Mouse (Mus musculus) intestine, embryonic 16.5 days (tissue): ENCODE data around the gene Galntl6. TPM values are rescaled to one million over a fixed set of nuclear protein-coding genes. Genes with fewer than 3 reads are reported as not detected.
A peak's percentile ranks its signal among the peaks of the same experiment; 100 is the strongest.
"Not testable (repeated sequence)": the region's sequence is repeated elsewhere in the genome, so short reads cannot be mapped to it uniquely, and the experiment has no call there.

Experiments used
- ATAC-seq: fragments of 200-750 bp; cut with Nextera tagmentation; 2 replicates; pipeline ENCODE4 v1.8.0; 2017; ENCODE audit warnings: moderate TSS enrichment, moderate library complexity
- H3K27ac ChIP-seq: fragments of 300-500 bp; sonication (generic); 2 replicates; pipeline ENCODE4 v1.5.1; 2014; ENCODE audit warnings: mild to moderate bottlenecking, low read length
- H3K27me3 ChIP-seq: fragments of 300-500 bp; sonication (generic); replicated peaks from 2 replicates; pipeline ENCODE4 v1.6.1; 2014; ENCODE audit warnings: low read length, control low read depth, mixed read lengths; ENCODE audit not compliant: control insufficient read depth, insufficient read depth
- H3K36me3 ChIP-seq: fragments of 300-500 bp; sonication (generic); 2 replicates; pipeline ENCODE4 v1.6.1; 2014; ENCODE audit warnings: low read length, control low read depth; ENCODE audit not compliant: control insufficient read depth, insufficient read depth
- H3K4me1 ChIP-seq: fragments of 300-500 bp; sonication (generic); 2 replicates; pipeline ENCODE4 v1.6.1; 2014; ENCODE audit warnings: low read length, control low read depth, mixed read lengths; ENCODE audit not compliant: control insufficient read depth, insufficient read depth
- H3K4me2 ChIP-seq: fragments of 300-500 bp; sonication (generic); 2 replicates; pipeline ENCODE4 v1.6.1; 2014; ENCODE audit warnings: low read depth, low read length, control low read depth
- H3K4me3 ChIP-seq: fragments of 300-500 bp; sonication (generic); 2 replicates; pipeline ENCODE4 v1.5.1; 2014; ENCODE audit warnings: mild to moderate bottlenecking, low read length
- H3K9ac ChIP-seq: fragments of 300-500 bp; sonication (generic); 2 replicates; pipeline ENCODE4 v1.6.1; 2014; ENCODE audit warnings: low read depth, low read length
- H3K9me3 ChIP-seq: fragments of 300-500 bp; sonication (generic); 2 replicates; pipeline ENCODE4 v1.6.1; 2016; ENCODE audit warnings: low read length, control low read depth; ENCODE audit not compliant: control insufficient read depth
- WGBS: fragments of 180-500 bp; shearing (Covaris S2); extraction: QIAGEN DNeasy Blood & Tissue Kit; methylation state at CpG from one replicate; pipeline ENCODE4 v1.1.7; 2014; 5-methylcytosine and 5-hydroxymethylcytosine counted together
- polyA plus RNA-seq: library from polyadenylated mRNA; unstranded; fragments of >200 nt; fragmentation: Nextera tagmentation; extraction: Ambion mirVana; gene quantifications from 2 replicates; pipeline ENCODE4 v1.2.1, GENCODE M21; 2015

The Galntl6 gene
- polyA plus RNA-seq, 1 experiment from 2014 or later, result 0.56 TPM

DNA sequence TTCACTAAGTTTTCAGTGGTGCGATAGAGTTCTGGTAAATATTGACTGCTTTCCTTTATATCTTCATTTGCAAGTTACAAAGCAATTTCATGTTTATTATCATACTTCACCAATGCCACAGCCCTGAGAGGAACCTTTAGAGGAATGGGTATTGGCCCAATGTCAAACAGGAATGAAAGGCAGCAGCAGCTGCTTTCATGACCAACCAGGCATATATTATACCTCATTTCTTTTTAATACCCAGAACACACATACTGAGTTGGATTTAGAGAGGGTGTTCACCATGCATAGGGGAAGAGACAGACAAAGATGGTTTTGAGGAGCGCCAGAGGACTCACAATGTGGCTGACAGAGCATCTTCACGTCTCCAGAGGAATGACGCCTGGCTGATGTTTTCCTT lies 1147.2 kb downstream of the Galntl6 start:
- WGBS, result 85% methylated on average over 4 of the region's 4 CpGs
- no peak overlapping the region for H3K4me3 ChIP-seq
- no peak overlapping the region for H3K27ac ChIP-seq
- H3K27me3 ChIP-seq, result no peaks in the 10 kb centered on the region
- no peak overlapping the region for H3K9ac ChIP-seq
- ATAC-seq, result no peak
- H3K4me2 ChIP-seq, result no peak overlapping the region
- no peaks in the 10 kb centered on the region for H3K9me3 ChIP-seq
- H3K36me3 ChIP-seq, result no peaks in the 10 kb centered on the region
- peaks cover 3% of the 10 kb centered on the region; the same call in 1 of the 2 replicates for H3K4me1 ChIP-seq

DNA sequence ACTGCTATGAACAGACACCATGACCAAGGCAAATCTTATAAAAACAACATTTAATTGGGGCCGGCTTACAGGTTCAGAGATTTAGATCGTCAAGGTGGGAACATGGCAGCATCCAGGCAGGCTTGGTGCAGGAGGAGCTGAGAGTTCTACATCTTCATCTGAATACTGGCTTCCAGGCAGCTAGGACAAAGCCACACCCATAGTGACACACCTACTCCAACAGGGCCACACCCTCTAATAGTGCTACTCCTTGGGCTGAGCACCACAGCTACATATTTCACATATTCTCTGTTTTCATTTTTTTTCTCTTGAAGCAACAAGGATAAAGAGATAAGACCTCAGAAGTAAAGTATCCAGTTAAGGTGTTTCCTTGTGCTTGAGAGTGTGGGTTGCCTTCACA lies 1149.8 kb downstream of the Galntl6 start:
- H3K9me3 ChIP-seq, H3K4me2 ChIP-seq, H3K36me3 ChIP-seq, ATAC-seq, H3K9ac ChIP-seq, H3K27ac ChIP-seq, H3K27me3 ChIP-seq, H3K4me3 ChIP-seq, H3K4me1 ChIP-seq: not testable (repeated sequence)
- 81% methylated on average over 2 of the region's 2 CpGs for WGBS

DNA sequence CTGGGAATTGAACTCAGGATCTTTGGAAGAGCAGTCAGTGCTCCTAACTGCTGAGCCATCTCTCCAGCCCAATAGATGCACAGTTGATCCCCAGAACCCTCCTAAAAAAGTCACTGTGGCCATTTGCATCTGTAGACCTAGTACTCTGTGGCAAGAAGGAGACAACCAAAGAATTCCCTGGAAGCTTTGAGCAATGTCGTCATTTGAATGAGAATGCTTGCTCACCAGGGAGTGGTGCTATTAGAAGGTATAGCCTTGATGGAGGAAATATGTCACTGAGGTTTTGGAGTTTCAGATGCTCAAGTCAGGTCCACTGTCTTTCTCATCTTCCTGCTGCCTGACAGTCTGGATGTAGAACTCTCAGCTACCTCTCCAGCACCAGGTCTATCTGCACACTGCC lies 1151.5 kb downstream of the Galntl6 start:
- Histone ChIP-seq H3K36me3 (no peaks in the 10 kb centered on the region), H3K27me3 (no peaks in the 10 kb centered on the region), H3K9me3 (no peaks in the 10 kb centered on the region), H3K4me3 (no peak overlapping the region), H3K4me2 (no peak overlapping the region), H3K4me1 (no peaks in the 10 kb centered on the region), H3K9ac (no peak overlapping the region), H3K27ac (no peak overlapping the region)
- ATAC-seq, result no peak
- WGBS, result 76% methylated on average over 1 of the region's 1 CpGs

DNA sequence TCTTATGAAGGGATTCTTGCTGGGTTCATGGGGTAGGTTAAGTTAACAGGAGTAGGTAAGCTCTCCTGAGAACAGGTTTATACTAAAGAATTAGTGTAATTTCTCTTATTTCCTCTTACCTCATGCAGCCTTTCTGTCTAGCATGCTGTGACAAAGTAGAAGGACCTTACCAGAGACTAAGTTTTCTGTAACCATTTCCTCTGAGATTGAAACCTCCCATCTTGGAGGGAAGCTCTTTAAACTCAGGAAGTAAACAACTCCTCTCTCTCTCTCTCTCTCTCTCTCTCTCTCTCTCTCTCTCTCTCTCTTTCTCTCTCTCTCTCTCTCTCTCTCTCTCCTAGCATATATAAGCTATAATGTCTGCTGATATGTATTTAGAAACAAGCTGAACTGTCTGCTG lies 1153.6 kb downstream of the Galntl6 start:
- no peak for ATAC-seq
- Histone ChIP-seq H3K4me1 (no peaks in the 10 kb centered on the region), H3K9ac (no peak overlapping the region), H3K27me3 (no peaks in the 10 kb centered on the region), H3K27ac (no peak overlapping the region), H3K9me3 (no peaks in the 10 kb centered on the region), H3K36me3 (no peaks in the 10 kb centered on the region), H3K4me2 (no peak overlapping the region), H3K4me3 (no peak overlapping the region)

DNA sequence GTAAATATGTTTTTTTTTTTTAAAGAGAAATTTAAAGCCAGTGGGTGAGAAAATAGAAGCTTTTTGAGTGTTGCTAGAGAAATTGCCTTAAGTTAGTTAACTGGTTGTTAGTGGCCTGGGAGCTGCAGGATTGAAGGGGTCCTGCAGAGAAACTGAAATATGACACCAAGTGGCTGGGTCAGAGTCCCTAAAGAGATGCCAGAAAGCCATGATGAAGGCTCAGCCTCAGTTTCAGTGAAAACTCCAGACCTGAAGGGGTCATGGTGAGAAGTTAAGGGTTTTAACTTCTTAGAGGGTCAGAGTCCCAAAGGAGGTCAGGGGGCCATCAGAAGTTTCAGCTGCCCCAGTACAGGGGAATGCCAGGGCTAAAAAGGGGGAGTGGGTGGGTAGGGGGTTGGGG lies 1155.0 kb downstream of the Galntl6 start:
- Histone ChIP-seq H3K27me3 (no peaks in the 10 kb centered on the region), H3K36me3 (no peaks in the 10 kb centered on the region), H3K4me1 (no peaks in the 10 kb centered on the region), H3K4me2 (no peak overlapping the region), H3K9me3 (no peaks in the 10 kb centered on the region), H3K9ac (no peak overlapping the region), H3K27ac (no peak overlapping the region), H3K4me3 (no peak overlapping the region)
- ATAC-seq, result no peak

DNA sequence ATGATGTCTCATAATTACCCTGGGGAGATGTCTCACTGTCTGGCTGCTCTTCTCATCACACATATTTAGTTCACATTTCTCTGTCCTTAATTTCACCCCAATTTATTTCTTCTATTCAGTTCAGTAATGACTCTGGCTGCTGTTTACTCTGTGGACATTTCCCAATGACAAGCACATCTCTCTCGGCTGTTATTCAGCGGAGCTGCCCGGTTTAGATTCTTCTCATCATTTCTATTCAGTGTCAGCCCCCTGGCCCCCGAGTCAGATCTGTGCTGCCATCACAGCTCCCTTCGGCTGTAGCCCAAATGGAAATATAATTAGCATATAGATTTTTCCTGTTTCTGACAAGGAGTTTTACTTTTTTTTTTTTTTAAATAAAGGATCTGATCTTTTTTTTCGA lies 1158.4 kb downstream of the Galntl6 start:
- ATAC-seq, result no peak
- H3K9me3 ChIP-seq, result no peaks in the 10 kb centered on the region
- WGBS, result 50% methylated on average over 6 of the region's 6 CpGs
- H3K4me2 ChIP-seq, result no peak overlapping the region
- H3K4me3 ChIP-seq, result no peak overlapping the region
- no peak overlapping the region for H3K9ac ChIP-seq
- no peak overlapping the region for H3K27ac ChIP-seq
- no peaks in the 10 kb centered on the region for H3K4me1 ChIP-seq
- H3K27me3 ChIP-seq, result no peaks in the 10 kb centered on the region
- no peaks in the 10 kb centered on the region for H3K36me3 ChIP-seq

DNA sequence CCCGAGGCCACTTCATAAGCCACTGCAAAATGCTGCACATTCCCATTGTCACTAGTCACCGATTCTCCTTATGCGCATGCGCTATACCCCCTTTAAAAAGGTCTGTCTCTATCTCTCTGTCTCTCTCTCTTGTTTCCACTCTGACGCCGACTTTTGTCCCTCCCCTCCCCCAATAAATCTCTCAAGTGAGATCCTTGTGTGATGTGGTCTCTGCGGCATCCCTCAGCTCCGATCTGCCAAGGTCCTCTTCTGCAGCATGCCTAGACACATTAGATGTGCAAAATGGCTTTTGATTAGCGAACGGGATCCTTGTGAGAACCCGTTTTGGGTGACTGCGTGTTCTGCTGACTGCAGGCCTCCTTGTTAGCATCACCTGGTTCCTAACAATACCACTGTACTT lies 1168.8 kb downstream of the Galntl6 start:
- 84% methylated on average over 12 of the region's 12 CpGs for WGBS
- Histone ChIP-seq H3K9ac (no peak overlapping the region), H3K27ac (no peak overlapping the region), H3K27me3 (no peaks in the 10 kb centered on the region), H3K4me3 (no peak overlapping the region), H3K4me1 (no peaks in the 10 kb centered on the region), H3K36me3 (no peaks in the 10 kb centered on the region), H3K9me3 (no peaks in the 10 kb centered on the region), H3K4me2 (no peak overlapping the region)
- ATAC-seq, result no peak

DNA sequence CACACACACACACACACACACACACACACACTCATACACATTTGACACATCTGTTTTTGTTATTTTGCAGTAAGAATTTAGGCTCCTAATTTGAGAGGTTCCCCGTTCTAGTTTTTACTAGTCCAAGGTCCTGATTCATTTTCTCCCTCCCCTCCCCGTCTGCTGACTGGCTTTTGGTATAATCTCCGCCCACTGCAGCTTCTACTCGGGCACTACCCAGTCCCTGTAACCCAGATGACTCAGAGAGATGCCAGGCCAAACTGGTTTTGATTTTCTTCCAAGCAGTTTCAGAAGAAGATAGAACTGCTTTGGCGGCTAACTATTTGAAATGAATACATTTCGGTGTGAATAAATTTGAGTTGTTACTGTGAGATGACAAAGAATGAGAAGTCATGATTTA lies 1170.5 kb downstream of the Galntl6 start:
- no peaks in the 10 kb centered on the region for H3K4me1 ChIP-seq
- H3K36me3 ChIP-seq, result no peaks in the 10 kb centered on the region
- no peak overlapping the region for H3K27ac ChIP-seq
- ATAC-seq, result no peak
- no peak overlapping the region for H3K9ac ChIP-seq
- H3K27me3 ChIP-seq, result no peaks in the 10 kb centered on the region
- no peak overlapping the region for H3K4me2 ChIP-seq
- H3K4me3 ChIP-seq, result no peak overlapping the region
- WGBS, result 55% methylated on average over 6 of the region's 6 CpGs
- no peaks in the 10 kb centered on the region for H3K9me3 ChIP-seq

DNA sequence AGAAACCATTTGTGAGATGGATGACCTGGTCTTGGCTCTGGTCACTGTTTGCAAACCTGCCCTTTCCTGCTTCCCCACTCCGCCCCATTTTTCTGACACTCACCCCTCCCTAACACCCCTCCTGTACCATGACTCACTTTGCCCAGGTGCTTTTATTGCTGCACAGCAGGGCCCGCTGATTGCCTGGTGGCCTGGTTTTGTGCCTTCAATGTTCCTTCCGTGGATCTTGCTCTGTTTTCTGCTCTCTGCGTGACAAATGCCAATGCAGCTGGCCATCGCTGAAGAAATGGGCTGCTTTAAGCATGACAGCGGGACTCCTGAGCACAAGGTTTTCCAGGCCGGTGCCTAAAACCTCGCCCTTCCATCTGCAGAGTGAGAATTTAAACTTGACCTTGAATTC lies 1171.1 kb downstream of the Galntl6 start:
- 52% methylated on average over 8 of the region's 8 CpGs for WGBS
- H3K4me1 ChIP-seq, result no peaks in the 10 kb centered on the region
- H3K27me3 ChIP-seq, result no peaks in the 10 kb centered on the region
- H3K4me3 ChIP-seq, result no peak overlapping the region
- H3K36me3 ChIP-seq, result no peaks in the 10 kb centered on the region
- H3K4me2 ChIP-seq, result no peak overlapping the region
- no peaks in the 10 kb centered on the region for H3K9me3 ChIP-seq
- H3K9ac ChIP-seq, result no peak overlapping the region
- H3K27ac ChIP-seq, result no peak overlapping the region
- ATAC-seq, result peak; percentile 46; the same call in 1 of the 2 replicates

DNA sequence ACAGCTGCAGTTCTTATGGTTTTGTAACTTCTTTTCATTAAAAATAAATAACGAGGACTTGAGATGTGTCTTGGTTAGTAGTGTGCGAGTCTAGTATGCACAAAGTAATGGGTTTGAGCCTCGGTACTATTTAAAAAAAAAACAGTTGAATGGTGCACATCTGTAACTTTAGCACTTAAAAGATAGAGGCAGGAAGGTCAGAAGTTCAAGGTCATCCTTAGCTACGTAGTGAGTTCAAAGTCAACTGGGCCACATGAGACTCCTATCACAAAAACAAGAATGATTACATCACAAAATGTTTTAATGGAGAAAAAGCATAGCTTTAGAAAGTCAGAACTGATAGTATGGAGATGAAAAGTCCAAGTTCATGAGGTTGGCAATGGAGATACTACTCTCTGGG lies 1175.2 kb downstream of the Galntl6 start:
- H3K9me3 ChIP-seq, result no peaks in the 10 kb centered on the region
- H3K4me2 ChIP-seq, result no peak overlapping the region
- no peak for ATAC-seq
- 90% methylated on average over 4 of the region's 4 CpGs for whole genome bisulfite sequencing
- no peaks in the 10 kb centered on the region for H3K27me3 ChIP-seq
- H3K4me1 ChIP-seq, result no peaks in the 10 kb centered on the region
- no peak overlapping the region for H3K9ac ChIP-seq
- H3K27ac ChIP-seq, result no peak overlapping the region
- no peak overlapping the region for H3K4me3 ChIP-seq
- no peaks in the 10 kb centered on the region for H3K36me3 ChIP-seq
